Mouse (Mus musculus) frontal cortex, adult (tissue): Measurements from ENCODE around the gene Golt1b.
"Not testable (repeated sequence)": the region's sequence is repeated elsewhere in the genome, so short reads cannot be mapped to it uniquely, and the experiment has no call there.

Source experiments
- ATAC-seq: cut with Nextera tagmentation; 2 replicates; pipeline ENCODE4 v1.9.2; 2017; ENCODE audit warnings: mild to moderate bottlenecking, moderate library complexity, mixed read lengths; ENCODE audit not compliant: low TSS enrichment

Golt1b gene

GRCm38 (mm10) chr6:142387011-142387754 is at the start of gene Golt1b, which contains the start of gene Recql:
Gene Golt1b, plus strand, starts transcription at chr6:142387221.
Gene Recql, minus strand, starts transcription at chr6:142387087.
- peak; percentile 100 for ATAC-seq

DNA sequence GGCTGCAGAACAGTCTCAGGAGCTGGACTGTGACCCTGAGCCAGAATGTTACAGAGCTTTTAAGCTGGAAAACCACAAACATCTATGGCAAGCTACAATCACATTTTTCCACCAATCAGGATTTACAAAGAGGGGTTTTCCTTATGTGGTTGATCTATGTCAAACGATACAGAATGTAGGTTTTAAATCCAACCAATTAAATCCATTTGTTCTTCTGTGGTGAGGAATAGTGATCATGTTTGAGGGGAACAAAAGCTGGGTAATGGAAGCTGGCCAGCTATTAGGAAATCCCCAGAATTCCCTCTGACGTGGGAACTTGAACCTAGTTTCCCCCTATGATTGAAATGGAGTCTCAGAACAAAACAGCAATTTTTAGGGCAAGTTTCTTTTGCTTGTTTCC is 48.1 kb upstream of the Golt1b start:
- ATAC-seq, result no peak

DNA sequence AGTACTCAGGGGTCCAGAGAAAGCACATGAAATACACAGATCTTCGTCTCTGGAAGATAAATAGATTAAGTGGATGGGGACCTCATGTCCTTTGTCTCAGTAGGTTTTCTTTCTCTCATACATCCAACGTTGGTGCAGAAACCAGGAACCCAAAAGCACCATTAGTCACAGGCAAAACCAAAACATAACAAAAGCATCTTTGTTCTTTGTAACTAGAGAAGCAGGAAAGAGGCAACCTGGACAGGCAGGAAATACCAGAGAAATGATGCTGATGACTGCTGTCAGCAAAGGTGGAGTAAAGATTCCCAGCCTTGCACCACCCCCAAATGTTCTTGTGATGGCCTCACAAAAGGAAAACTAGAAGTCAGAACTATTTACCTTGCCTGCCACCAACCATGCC is 47.4 kb upstream of the Golt1b start:
- no peak for ATAC-seq

DNA sequence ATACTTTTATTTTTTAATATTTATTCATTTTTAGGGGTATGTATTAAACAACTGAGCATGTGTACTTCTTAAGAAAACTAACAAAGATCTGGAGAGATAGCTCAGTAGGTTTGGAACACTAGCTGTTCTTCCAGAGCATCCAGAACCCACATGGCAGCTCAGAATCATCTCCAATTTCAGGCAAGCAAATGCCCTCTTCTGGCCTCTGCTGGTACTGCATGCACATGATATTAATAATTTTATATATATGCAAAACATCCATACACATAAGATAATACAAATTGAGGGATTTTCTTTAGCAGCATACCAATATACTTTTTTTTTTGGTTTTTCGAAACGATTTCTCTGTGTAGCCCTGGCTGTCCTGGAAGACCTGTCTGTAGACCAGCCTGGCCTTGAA is 43.5 kb upstream of the Golt1b start:
- no peak for ATAC-seq

GRCm38 (mm10) chr6:142345440-142346038 is 41.5 kb upstream of the Golt1b start, which contains the start of gene Pyroxd1:
Gene Pyroxd1, plus strand, starts transcription at chr6:142345654.
- ATAC-seq, result peak; percentile 95

DNA sequence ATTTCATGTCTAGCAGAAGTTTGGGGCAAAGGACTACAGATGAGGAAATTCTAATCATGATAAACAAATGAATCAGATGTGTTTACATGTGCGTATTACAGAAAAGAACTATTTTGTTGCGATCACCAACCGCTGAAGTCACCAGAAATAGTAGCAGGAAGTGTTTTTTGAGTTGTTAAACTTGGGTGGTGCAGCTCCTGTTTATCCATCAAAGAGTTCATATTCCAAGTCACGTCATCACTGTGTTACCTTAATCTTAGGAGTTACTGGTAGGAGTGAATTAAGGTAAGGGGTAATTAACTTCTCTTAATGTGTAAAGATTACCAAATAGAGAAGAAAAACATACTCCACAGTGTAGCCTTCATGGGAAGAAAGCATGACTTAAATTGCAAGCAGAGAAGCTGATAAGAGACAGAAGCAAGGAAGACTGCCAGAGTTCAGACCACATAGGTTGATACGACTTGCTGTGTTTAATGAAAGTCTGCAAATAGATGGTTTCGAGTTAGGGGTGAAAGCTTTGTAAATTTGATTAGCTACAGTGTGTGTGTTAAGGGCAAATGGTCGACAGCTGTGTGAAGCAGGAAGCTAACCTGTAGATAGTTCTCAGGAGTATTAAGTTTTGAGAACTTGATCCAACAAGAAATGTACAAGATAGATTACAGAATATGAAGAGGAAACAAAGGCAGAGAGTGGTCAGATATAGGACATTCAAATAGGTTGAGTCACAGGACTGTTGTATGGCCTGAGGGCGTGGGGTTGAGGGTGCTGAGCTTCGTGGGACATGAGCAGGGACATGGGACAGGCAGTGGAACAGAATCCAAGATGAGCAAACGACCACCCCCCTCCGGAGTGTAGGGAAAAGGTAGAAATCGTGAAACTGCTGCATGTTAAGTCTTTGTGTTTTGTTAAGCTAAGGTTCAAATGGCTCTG is 40.6 kb upstream of the Golt1b start:
- ATAC-seq, result no peak

DNA sequence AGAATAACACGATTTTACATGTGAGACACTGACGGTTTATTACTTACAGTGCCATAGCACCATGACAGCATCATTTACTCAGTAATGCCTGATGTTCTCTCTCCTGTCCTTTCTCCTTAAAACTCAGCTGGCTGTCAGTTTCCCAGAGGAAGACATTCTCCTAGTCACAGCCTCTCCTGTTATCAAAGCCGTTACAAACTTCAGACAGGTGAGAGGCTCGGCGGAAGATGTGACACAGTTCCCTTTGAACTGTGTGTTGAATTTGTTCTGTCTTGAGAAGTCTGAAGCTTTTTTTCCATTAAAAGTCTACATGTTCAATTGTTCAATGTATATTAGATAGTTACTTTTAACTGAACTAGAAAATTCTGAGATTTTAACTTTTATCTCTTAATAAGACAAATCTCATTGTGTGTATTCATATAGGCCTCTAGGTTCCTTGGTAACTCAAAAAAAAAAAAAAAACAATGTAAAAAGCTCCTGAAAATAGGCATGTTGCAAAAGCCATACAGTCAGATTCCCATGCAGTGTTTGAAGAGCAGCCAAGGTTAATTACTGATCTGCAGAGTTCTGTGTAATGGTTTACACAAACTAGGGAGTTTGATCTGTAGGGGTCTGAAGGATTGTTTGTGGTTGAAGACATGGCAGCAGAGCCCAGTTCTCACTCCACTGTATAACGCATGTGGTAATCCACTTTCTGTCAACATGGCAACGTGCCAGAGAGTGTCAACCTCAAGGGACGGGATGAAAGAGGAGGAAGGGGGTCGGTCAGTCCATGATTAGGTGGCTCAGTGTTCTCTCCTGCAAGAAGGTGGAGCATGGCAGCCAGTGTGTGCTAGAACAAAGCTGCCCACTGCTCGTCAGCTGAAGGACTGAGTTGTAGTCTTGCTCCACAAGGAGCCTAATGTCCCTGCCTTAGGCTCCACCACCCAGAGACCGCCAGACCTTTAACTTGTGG is 39.3 kb upstream of the Golt1b start:
- ATAC-seq, result no peak

DNA sequence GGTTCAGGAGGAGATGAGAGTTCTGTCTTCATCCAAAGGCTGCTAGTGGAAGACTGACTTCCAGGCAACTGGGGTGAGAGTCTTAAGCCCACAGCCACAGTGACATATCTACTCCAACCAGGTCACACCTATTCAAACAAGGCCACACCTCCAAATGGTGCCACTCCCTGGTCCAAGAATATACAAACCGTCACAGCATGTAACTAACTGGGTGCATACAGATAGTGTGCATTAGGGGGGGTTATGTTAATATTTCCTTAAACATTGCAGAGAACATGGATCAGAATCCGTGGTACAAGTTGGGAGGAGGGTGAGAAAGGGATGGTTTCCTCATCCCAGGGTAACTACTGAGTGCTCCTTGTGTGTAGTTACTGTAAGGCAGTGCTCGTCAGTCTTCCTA is 34.9 kb upstream of the Golt1b start:
- not testable (repeated sequence) for ATAC-seq

DNA sequence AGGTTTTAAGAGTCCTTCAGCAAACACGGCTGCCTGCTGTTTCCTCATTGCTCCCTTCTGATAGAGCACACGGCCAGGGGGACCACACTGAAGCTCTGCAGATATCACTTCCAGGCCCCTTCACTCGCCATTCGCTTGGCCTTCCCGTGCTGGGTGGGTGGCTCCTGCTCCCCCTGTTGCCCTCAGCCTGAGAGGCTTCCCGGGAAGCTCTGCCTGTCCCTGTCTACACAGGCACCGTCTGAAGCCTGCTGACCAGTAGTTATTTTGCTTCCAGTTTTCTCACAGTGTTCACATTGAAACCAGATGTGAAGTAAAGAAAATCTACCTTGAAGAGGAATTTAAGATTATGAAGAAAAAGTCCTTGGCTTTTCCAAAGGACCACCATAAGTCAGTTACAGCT is 29.9 kb upstream of the Golt1b start:
- no peak for ATAC-seq

DNA sequence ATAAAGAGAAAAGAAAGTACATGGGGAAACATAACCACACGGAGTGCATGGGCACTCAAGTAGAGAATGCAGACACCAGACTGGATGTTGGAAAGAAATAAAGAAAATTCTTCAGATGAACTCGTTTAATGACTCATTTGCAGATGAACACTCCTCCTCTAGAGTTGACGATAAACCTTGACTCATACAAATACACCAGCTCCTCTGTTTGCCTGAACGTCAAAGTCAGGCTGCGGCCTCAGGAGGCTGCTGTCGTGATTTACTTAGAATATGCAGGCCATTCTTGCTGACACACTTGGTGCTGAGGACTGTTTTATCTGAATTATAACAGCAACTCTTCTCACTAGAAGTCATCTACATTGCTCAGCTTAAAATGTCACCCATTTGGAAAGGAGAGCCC is 25.0 kb upstream of the Golt1b start:
- peak; percentile 58 for ATAC-seq

DNA sequence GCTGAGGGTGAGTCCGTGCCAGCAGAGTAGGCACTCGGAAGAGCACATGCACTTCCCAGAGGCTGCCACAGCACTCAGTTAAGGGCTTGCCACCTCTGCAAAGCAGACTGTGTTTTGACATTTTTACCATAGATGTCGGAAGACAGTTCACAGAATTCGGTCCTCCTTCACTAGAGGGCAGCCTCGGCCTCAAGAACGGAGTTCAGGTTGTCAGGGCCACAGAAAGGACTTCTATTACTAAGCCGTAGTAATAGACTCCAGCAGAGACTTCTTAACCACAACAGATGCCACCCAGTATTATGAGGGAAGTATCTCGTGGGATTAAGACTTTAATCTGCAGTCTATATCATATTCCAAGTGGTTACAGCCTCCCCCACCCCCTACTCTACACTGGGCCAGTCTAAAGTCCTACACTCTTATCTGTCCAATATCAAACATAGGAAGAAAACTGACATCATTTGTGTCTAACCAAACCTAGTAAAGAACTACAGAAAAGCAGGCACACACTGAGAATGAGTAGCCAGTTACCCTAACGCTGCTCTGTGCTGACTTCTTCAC is 23.9 kb upstream of the Golt1b start:
- peak; percentile 74 for ATAC-seq

GRCm38 (mm10) chr6:142365742-142366472 is 21.1 kb upstream of the Golt1b start:
- ATAC-seq, result no peak

DNA sequence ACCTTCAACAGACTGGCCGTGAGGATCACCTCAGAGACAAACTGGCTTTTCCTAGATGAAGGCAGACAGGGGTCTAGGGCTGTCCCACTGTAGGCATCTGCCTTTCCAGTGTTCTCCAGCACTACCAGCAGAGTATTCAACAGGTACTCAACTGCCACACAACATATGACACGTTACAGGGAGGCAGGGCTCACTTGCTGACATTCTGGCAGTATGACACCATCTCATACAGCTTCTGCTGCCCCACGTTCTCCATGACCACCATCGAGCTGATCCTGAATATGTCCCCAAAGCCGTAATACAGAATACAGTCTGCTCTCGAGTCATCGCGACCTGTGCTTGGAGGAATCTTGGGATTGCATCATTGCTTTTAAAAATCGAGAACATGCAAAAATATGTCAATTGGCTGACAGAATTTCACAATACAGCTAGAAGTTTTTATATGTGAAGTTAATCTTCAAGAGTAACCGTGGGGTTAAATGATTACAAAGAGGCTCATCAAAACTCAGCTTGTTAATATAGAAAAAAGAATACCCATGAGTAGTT is 20.5 kb upstream of the Golt1b start:
- ATAC-seq, result no peak

DNA sequence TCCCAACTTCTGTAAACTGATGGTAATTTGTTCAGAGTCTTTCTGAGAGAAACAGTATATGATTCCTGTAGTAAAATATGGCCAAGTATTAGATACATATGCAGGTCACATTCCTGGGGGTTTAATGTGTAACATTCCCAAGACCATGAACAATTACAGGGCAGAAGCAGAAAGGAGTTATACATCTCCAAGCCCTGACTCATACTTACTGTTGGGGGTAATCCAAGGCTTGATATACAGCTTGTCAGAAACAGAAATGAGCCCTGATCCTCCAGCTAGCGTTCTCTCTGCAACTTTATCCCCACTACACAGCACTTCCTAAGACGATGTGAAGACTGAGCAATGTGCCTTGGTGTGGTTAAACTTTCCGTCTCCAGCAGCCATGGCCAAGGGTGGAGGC is 19.5 kb upstream of the Golt1b start:
- ATAC-seq, result no peak

- ATAC-seq, result no peak
Observed at GRCm38 (mm10) chr6:142369568-142369967, 17.5 kb upstream of the Golt1b start.

DNA sequence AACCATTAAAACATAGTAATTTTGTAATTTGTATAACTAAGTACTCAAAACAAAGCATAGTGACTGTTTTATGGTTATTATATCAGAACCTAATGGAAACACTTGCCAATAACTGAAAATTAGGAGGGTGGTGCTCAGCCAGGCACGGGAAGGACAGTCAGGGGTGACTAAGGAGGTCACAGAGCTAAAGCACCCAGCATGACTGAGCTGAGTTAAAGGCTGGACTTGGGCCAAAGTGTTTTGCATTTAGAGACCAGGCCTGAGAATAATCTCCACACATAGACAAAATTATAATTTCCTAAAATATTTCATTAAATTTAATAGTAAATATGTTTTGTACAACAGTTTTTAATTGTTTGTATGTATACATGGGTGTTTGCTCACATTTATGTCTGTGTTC is 9.9 kb upstream of the Golt1b start:
- no peak for ATAC-seq

DNA sequence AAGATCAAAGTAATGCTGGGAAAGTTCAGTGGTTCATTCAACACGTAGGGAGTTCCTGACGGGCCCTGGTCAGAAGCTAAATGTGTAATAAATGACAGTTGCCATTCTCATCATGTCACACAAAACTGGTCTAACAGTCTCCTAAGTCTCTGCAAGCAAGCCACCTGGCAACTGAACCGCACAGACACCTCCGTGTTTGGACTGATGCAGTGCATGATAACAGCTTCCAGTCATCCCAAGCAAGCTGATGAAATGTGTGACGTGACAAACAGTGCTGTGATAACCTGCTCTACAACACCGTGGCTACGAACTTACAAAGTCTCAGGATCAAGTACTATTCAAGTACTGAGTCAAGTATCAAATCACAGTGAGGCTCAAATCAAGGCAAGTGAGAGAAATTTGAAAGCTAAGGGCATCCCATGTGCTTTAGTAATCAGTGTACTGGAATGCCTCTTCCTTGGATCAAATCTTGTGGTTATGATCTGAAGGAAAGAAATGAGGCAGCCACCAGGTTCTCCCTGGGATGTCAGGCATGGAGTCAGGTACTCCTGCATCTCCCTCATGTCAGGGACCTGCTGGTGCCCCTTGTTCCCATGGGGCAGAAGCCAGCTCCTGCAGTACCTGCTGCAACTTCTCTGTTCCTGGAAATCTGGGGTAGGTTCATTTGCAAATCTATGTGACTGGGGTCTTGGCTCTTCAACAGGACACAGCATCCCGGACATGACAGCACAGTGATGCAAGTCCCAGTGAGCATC is 8.3 kb upstream of the Golt1b start:
- no peak for ATAC-seq

DNA sequence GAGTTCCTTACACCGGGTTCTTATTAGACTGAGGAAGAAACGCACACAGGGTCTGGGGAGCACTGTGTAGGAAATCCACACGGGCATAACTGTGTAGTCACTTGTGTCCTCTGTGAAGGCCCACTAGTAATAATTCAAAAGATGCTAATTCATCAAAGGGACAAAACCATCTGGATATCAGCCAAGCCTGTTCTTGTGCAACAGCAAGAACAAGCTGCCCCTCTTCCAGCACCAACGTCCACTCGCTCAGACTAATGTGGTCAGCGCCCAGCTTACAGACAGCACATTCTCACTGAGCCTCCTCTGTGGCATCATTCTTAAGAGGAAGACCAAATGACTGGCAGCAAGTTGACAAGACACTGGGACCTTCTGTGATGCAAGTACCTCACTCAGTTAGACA is 7.1 kb upstream of the Golt1b start:
- no peak for ATAC-seq

GRCm38 (mm10) chr6:142381615-142382014 is 5.4 kb upstream of the Golt1b start:
- no peak for ATAC-seq
